Mouse (Mus musculus) heart, postnatal 10 days (tissue): Measurements from ENCODE around the gene Tmem95. TPM values are rescaled to one million over a fixed set of nuclear protein-coding genes. Genes with fewer than 3 reads are reported as not detected.

Source experiments
- microRNA-seq, 2 experiments: library from miRNA; unstranded; fragments of <30 nt; microRNA quantifications; one replicate each; pipeline ENCODE4 v1.2.0; 2022
- total RNA-seq, 2 experiments: library from RNA; stranded (reverse); gene quantifications; 2 replicates each; pipeline ENCODE4 v1.2.3; 2021

The Tmem95 gene
- total RNA-seq, 2 experiments from 2014 or later = not detected

Small RNAs within 50 kb of the gene (microRNA-seq; reads per million reads assigned to microRNA genes)
- 0 reads per million in 2 experiments for gene Mir6924

Other genes starting within 250 kb of the Tmem95 start
- gene Fxr2, start 245.0 kb downstream of the Tmem95 start, total RNA-seq = 10 to 100 TPM; 72.1 to 78.7 TPM
- gene Sox15, start 222.7 kb downstream of the Tmem95 start, total RNA-seq = not detected
- 10 to 100 TPM; 33.1 to 33.7 TPM for gene Mpdu1, start 215.4 kb downstream of the Tmem95 start, total RNA-seq
- 1 to 10 TPM; 5.8 to 7.8 TPM for gene Cd68, start 211.9 kb downstream of the Tmem95 start, total RNA-seq
- 100 to 1,000 TPM; 389 to 397 TPM for gene Eif4a1, start 205.6 kb downstream of the Tmem95 start, total RNA-seq
- gene Senp3, start 195.9 kb downstream of the Tmem95 start, total RNA-seq = 10 to 100 TPM; 48.9 to 49.6 TPM
- 1 to 10 TPM; 2.1 to 2.4 TPM for gene Tnfsf13, start 192.2 kb downstream of the Tmem95 start, total RNA-seq
- gene Tnfsf12, start 182.2 kb downstream of the Tmem95 start, total RNA-seq = 10 to 100 TPM; 19.6 to 20.3 TPM
- gene Tnfsfm13, start 181.9 kb downstream of the Tmem95 start, total RNA-seq = 1 to 10 TPM; 5.1 to 5.2 TPM
- 10 to 100 TPM; 44.5 to 47.5 TPM for gene Polr2a, start 119.4 kb downstream of the Tmem95 start, total RNA-seq
- under 1 TPM; 0.17 to 0.40 TPM for gene Slc35g3, start 116.0 kb downstream of the Tmem95 start, total RNA-seq
- 10 to 100 TPM; 42.2 to 43.9 TPM for gene Zbtb4, start 112.1 kb downstream of the Tmem95 start, total RNA-seq
- 1 to 10 TPM; 5.8 to 7.1 TPM for gene Chrnb1, start 82.1 kb downstream of the Tmem95 start, total RNA-seq
- gene Fgf11, start 76.2 kb downstream of the Tmem95 start, total RNA-seq = 1 to 10 TPM; 1.9 to 3.5 TPM
- gene Tmem102, start 72.4 kb downstream of the Tmem95 start, total RNA-seq = 1 to 10 TPM in 1 of 2 experiments, under 1 TPM in 1; 0.94 to 1.2 TPM
- not detected for gene Gm39566, start 62.7 kb downstream of the Tmem95 start, total RNA-seq
- gene Spem2, start 59.6 kb downstream of the Tmem95 start, total RNA-seq = not detected
- not detected for gene Spem1, start 55.8 kb downstream of the Tmem95 start, total RNA-seq
- 10 to 100 TPM; 13.6 TPM for gene Nlgn2, start 40.2 kb downstream of the Tmem95 start, total RNA-seq
- gene Tmem256, start 39.5 kb downstream of the Tmem95 start, total RNA-seq = 100 to 1,000 TPM; 130 to 151 TPM
- 10 to 100 TPM; 52.5 to 59.7 TPM for gene Plscr3, start 31.6 kb downstream of the Tmem95 start, total RNA-seq
- gene Tnk1, start 19.3 kb downstream of the Tmem95 start, total RNA-seq = not detected
- 1 to 10 TPM; 3.0 to 3.5 TPM for gene Kctd11, start 3.4 kb upstream of the Tmem95 start, total RNA-seq
- gene Acap1, start 17.5 kb upstream of the Tmem95 start, total RNA-seq = 1 to 10 TPM; 2.7 to 3.0 TPM
- gene 2810408A11Rik, start 23.0 kb upstream of the Tmem95 start, total RNA-seq = 1 to 10 TPM; 2.1 to 2.7 TPM
- gene Neurl4, start 23.1 kb upstream of the Tmem95 start, total RNA-seq = 10 to 100 TPM; 39.2 to 39.9 TPM
- gene Gps2, start 35.9 kb upstream of the Tmem95 start, total RNA-seq = 10 to 100 TPM; 29.4 to 30.5 TPM
- 100 to 1,000 TPM; 488 to 490 TPM for gene Eif5a, start 43.9 kb upstream of the Tmem95 start, total RNA-seq
- gene Ybx2, start 57.8 kb upstream of the Tmem95 start, total RNA-seq = 10 to 100 TPM; 22.7 to 25.7 TPM
- gene Slc2a4, start 70.2 kb upstream of the Tmem95 start, total RNA-seq = 100 to 1,000 TPM; 135 to 144 TPM
- not detected for gene Cldn7, start 86.8 kb upstream of the Tmem95 start, total RNA-seq
- gene Ctdnep1, start 103.1 kb upstream of the Tmem95 start, total RNA-seq = 100 to 1,000 TPM; 144 to 159 TPM
- gene Elp5, start 104.5 kb upstream of the Tmem95 start, total RNA-seq = 10 to 100 TPM; 60.7 to 64.6 TPM
- gene Gabarap, start 113.1 kb upstream of the Tmem95 start, total RNA-seq = 100 to 1,000 TPM; 275 to 295 TPM
- gene Phf23, start 117.8 kb upstream of the Tmem95 start, total RNA-seq = 10 to 100 TPM; 23.1 to 27.7 TPM
- gene Dvl2, start 122.6 kb upstream of the Tmem95 start, total RNA-seq = 10 to 100 TPM in 1 of 2 experiments, 1 to 10 TPM in 1; 8.6 to 11.8 TPM
- 1,000 to 10,000 TPM; 1,260 to 1,282 TPM for gene Acadvl, start 137.4 kb upstream of the Tmem95 start, total RNA-seq
- 10 to 100 TPM; 11.5 to 12.0 TPM for gene Dlg4, start 138.9 kb upstream of the Tmem95 start, total RNA-seq
- under 1 TPM in 1 of 2 experiments, not detected in 1; 0.22 TPM for gene Asgr1, start 176.1 kb upstream of the Tmem95 start, total RNA-seq
- gene Asgr2, start 214.6 kb upstream of the Tmem95 start, total RNA-seq = not detected